Comparison of ENCODE assay signal across 9 mouse cellular contexts in the genomic region with DNA sequence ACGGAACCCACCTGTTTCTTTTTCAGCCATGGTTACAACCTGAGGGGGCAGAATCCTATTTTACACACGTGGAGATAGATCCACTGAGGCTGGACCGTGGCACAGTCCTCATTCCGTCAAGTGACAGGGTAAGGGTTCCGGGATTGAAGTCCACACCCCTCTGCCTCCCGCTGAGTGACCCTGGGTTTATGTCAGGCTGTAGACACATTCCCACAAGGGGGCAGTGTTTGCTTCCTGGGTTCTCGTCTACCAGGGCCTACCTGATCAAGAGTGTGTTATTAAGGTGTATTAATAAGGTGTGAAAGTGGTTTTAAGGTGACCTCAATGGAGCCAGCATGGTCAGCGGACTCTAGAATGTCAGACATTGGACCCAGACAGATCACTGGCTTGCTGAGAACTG. TPM values are rescaled to one million over a fixed set of nuclear protein-coding genes. Genes with fewer than 3 reads are reported as not detected.
DNase-seq lines count a peak whose midpoint lies in the region; ATAC-seq lines count a peak whose summit lies in the region.
"Had no signal": no experiment of that assay in that cellular context is flagged by ENCODE, and none has a peak within 500 bp of the region (broad histone marks: within the 10 kb centered on the region; RNA-seq: fewer than 3 reads in every experiment).

No protein-coding gene starts in this region.

- H3K36me3 ChIP-seq in limb, embryonic 11.5 days (ENCODE audit: control insufficient read depth, insufficient read depth, low read length): no peaks in the 10 kb centered on the region
- H3K36me3 ChIP-seq in limb, embryonic 10.5 days: no peaks in the 10 kb centered on the region
- no peaks in the 10 kb centered on the region for H3K36me3 ChIP-seq in erythroblast, embryonic 14.5 days (ENCODE audit: control insufficient read depth)

- H3K4me1 ChIP-seq in limb, embryonic 11.5 days (ENCODE audit: control insufficient read depth, insufficient read depth, low read length): no peaks in the 10 kb centered on the region
- no peaks in the 10 kb centered on the region for H3K4me1 ChIP-seq in limb, embryonic 10.5 days
- no peaks in the 10 kb centered on the region for H3K4me1 ChIP-seq in erythroblast, embryonic 14.5 days (ENCODE audit: control insufficient read depth)

- no peak overlapping the region for H3K4me2 ChIP-seq in limb, embryonic 11.5 days (ENCODE audit: low read depth, severe bottlenecking)

- no peak for ATAC-seq in limb, embryonic 11.5 days (ENCODE audit: insufficient number of reproducible peaks, low FRiP score, low TSS enrichment, low read depth)
- ATAC-seq in monocyte, adult 5-6 weeks (replicated peaks; ENCODE audit: insufficient number of reproducible peaks, low FRiP score, low TSS enrichment, poor library complexity, severe bottlenecking): no peak; the same call in 1 of the 2 replicates

- H3K4me3 ChIP-seq in limb, embryonic 11.5 days (ENCODE audit: low read depth, low read length): no peak overlapping the region
- no peak overlapping the region for H3K4me3 ChIP-seq in limb, embryonic 10.5 days
- H3K4me3 ChIP-seq in erythroblast, embryonic 14.5 days (replicated peaks): peak overlapping the region; percentile 37

- H3K9me3 ChIP-seq in limb, embryonic 11.5 days (ENCODE audit: control insufficient read depth, low read length): no peaks in the 10 kb centered on the region
- H3K9me3 ChIP-seq in limb, embryonic 10.5 days (replicated peaks): no peaks in the 10 kb centered on the region
- no peaks in the 10 kb centered on the region for H3K9me3 ChIP-seq in erythroblast, embryonic 14.5 days (ENCODE audit: control insufficient read depth, low read length)

- DNase-seq in limb, embryonic 11.5 days (ENCODE audit: low spot score): peak; percentile 25
- DNase-seq in limb, embryonic 10.5 days (ENCODE audit: low spot score): no peak
- DNase-seq in T-cell, adult 2 months (ENCODE audit: low spot score): peak; percentile 27
- DNase-seq in lung, postnatal 14 days: peak; percentile 34
- DNase-seq in ovary, postnatal 36 days (ENCODE audit: low spot score): no peak
- DNase-seq in right cerebral cortex, postnatal 36 days (ENCODE audit: low spot score in 2 of 2): no peak

- H3K9ac ChIP-seq in limb, embryonic 11.5 days (ENCODE audit: low read length): no peak overlapping the region

- no peaks in the 10 kb centered on the region for H3K27me3 ChIP-seq in limb, embryonic 11.5 days (ENCODE audit: control insufficient read depth, insufficient read depth, low read length)
- no peaks in the 10 kb centered on the region for H3K27me3 ChIP-seq in limb, embryonic 10.5 days (ENCODE audit: low read depth, poor library complexity, severe bottlenecking)
- no peaks in the 10 kb centered on the region for H3K27me3 ChIP-seq in erythroblast, embryonic 14.5 days (ENCODE audit: control insufficient read depth)

- 40% methylated on average over 8 of the region's 8 CpGs for WGBS in limb, embryonic 11.5 days
- WGBS in limb, embryonic 10.5 days: 44% methylated on average over 8 of the region's 8 CpGs

- no peak overlapping the region for H3K27ac ChIP-seq in limb, embryonic 11.5 days (replicated peaks; ENCODE audit: low read depth, low read length)
- H3K27ac ChIP-seq in limb, embryonic 10.5 days: no peak overlapping the region

RNA-seq across cellular contexts. Expression of gene Cdc34b, which starts 8.8 kb away (rescaled TPM):
- polyA plus RNA-seq in limb, embryonic 11.5 days (2014; fragmentation: Nextera tagmentation; extraction: Ambion mirVana): not detected in 2 replicates
- 0.16 and 0.20 TPM in 2 replicates for polyA plus RNA-seq in limb, embryonic 10.5 days (2016; fragmentation: Nextera tagmentation; extraction: Ambion mirVana)
- 0.07 TPM in 1 of 2 replicates, not detected in the other for polyA plus RNA-seq in erythroblast, embryonic 14.5 days (2012)
- total RNA-seq in monocyte, adult 5-6 weeks (2017): not detected in 3 replicates

RNA-seq across cellular contexts. Expression of gene Gm11541, which starts 28.5 kb away (rescaled TPM):
- polyA plus RNA-seq in limb, embryonic 11.5 days (2014; fragmentation: Nextera tagmentation; extraction: Ambion mirVana): 0.25 TPM in 1 of 2 replicates, not detected in the other
- not detected in 2 replicates for polyA plus RNA-seq in limb, embryonic 10.5 days (2016; fragmentation: Nextera tagmentation; extraction: Ambion mirVana)
- 0.02 TPM in 1 of 2 replicates, not detected in the other for polyA plus RNA-seq in erythroblast, embryonic 14.5 days (2012)
- not detected in 3 replicates for total RNA-seq in monocyte, adult 5-6 weeks (2017)
- polyA plus RNA-seq: gonadal fat pad, adult 2 months had no signal

RNA-seq across cellular contexts. Expression of gene Tmem92, which starts 49.7 kb away (rescaled TPM):
- polyA plus RNA-seq in limb, embryonic 11.5 days (2014; fragmentation: Nextera tagmentation; extraction: Ambion mirVana): not detected in 2 replicates
- polyA plus RNA-seq in limb, embryonic 10.5 days (2016; fragmentation: Nextera tagmentation; extraction: Ambion mirVana): not detected in 2 replicates
- polyA plus RNA-seq in erythroblast, embryonic 14.5 days (2012): not detected in 2 replicates
- not detected in 3 replicates for total RNA-seq in monocyte, adult 5-6 weeks (2017)
- polyA plus RNA-seq: gonadal fat pad, adult 2 months had no signal

RNA-seq across cellular contexts. Expression of gene Xylt2, which starts 55.5 kb away (rescaled TPM):
- polyA plus RNA-seq in limb, embryonic 11.5 days (2014; fragmentation: Nextera tagmentation; extraction: Ambion mirVana): 16.2 and 16.7 TPM in 2 replicates
- polyA plus RNA-seq in limb, embryonic 10.5 days (2016; fragmentation: Nextera tagmentation; extraction: Ambion mirVana): 17.8 and 21.0 TPM in 2 replicates
- polyA plus RNA-seq in erythroblast, embryonic 14.5 days (2012): 0.33 and 0.37 TPM in 2 replicates
- 7.1 to 16.8 TPM (median 11.4 TPM) in 3 replicates for total RNA-seq in monocyte, adult 5-6 weeks (2017)

Comparison
In these comparisons a context has a peak if more than half of its experiments do, and no peak if none do; other contexts are left out.
1. DNase-seq: peak in limb, embryonic 11.5 days (single experiment), T-cell, adult 2 months (single experiment) and lung, postnatal 14 days (single experiment); none in limb, embryonic 10.5 days (single experiment), ovary, postnatal 36 days (single experiment) and right cerebral cortex, postnatal 36 days (0 of 2).